Mouse (Mus musculus) layer of hippocampus, adult 18-20 months (tissue): ENCODE measurements around the gene Tescl. TPM values are rescaled to one million over a fixed set of nuclear protein-coding genes. Genes with fewer than 3 reads are reported as not detected.

Experiments
- DNase-seq, 2 experiments: peaks; one replicate each; pipeline ENCODE4 v3.0.0; 2022; ENCODE audit warnings: low spot score in 2 of 2
- microRNA-seq, 2 experiments: library from miRNA; unstranded; fragments of <30 nt; microRNA quantifications; one replicate each; pipeline ENCODE4 v1.2.0; 2021
- total RNA-seq, 2 experiments: library from RNA; stranded (reverse); gene quantifications; 2 replicates each; pipeline ENCODE4 v1.2.3; 2021

Gene Tescl
- total RNA-seq, 2 experiments from 2014 or later: not detected

- DNase-seq: peak in 1 of 2 experiments; percentile 48
Measured at GRCm38 (mm10) chr7:24300771-24301282, 32.9 kb downstream of the Tescl start, which contains the start of gene Zfp61. TSS of gene Zfp61 (minus strand) at chr7:24301232.

GRCm38 (mm10) chr7:24299823-24300481 lies 33.8 kb downstream of the Tescl start:
- peak in 1 of 2 experiments; percentile 25 for DNase-seq

- DNase-seq: peak; percentile 85 to 92
Measured at GRCm38 (mm10) chr7:24298973-24299708, 34.6 kb downstream of the Tescl start.

- DNase-seq: no peak
Measured at GRCm38 (mm10) chr7:24298635-24298972, 35.1 kb downstream of the Tescl start.

- no peak for DNase-seq
Measured at GRCm38 (mm10) chr7:24297361-24298095, 36.2 kb downstream of the Tescl start.

GRCm38 (mm10) chr7:24296386-24296785 lies 37.4 kb downstream of the Tescl start:
- no peak for DNase-seq

- no peak for DNase-seq
Measured at GRCm38 (mm10) chr7:24295376-24295775, 38.4 kb downstream of the Tescl start.

GRCm38 (mm10) chr7:24294763-24295162 lies 39.0 kb downstream of the Tescl start:
- no peak for DNase-seq

GRCm38 (mm10) chr7:24293061-24293851 lies 40.5 kb downstream of the Tescl start:
- peak in 1 of 2 experiments; percentile 62 for DNase-seq

- no peak for DNase-seq
Measured at GRCm38 (mm10) chr7:24291387-24292090, 42.2 kb downstream of the Tescl start.

GRCm38 (mm10) chr7:24290106-24290693 lies 43.5 kb downstream of the Tescl start:
- DNase-seq: no peak

GRCm38 (mm10) chr7:24288512-24288911 lies 45.2 kb downstream of the Tescl start:
- DNase-seq: peak in 1 of 2 experiments; percentile 73

- no peak for DNase-seq
Measured at GRCm38 (mm10) chr7:24287670-24288069, 46.1 kb downstream of the Tescl start.

- DNase-seq: no peak
Measured at GRCm38 (mm10) chr7:24286916-24287315, 46.8 kb downstream of the Tescl start.

- no peak for DNase-seq
Measured at GRCm38 (mm10) chr7:24286090-24286489, 47.6 kb downstream of the Tescl start.

Small RNA genes lying within 50 kb of the gene (microRNA-seq; reads per million reads assigned to microRNA genes)
- 0 reads per million in 2 experiments for gene Gm27592

Other genes with a start within 250 kb of the Tescl start
- 10 to 100 TPM; 10.6 to 11.2 TPM for gene Zfp112, start 221.6 kb downstream of the Tescl start, total RNA-seq
- 10 to 100 TPM; 19.4 to 22.5 TPM for gene Zfp235, start 199.8 kb downstream of the Tescl start, total RNA-seq
- 1 to 10 TPM; 2.9 to 4.1 TPM for gene Zfp114, start 158.9 kb downstream of the Tescl start, total RNA-seq
- 10 to 100 TPM; 13.1 to 13.2 TPM for gene Zfp111, start 122.5 kb downstream of the Tescl start, total RNA-seq
- gene Zfp109, start 96.4 kb downstream of the Tescl start, total RNA-seq: 1 to 10 TPM; 9.2 to 10.0 TPM
- gene Zfp108, start 79.1 kb downstream of the Tescl start, total RNA-seq: 1 to 10 TPM; 8.0 TPM
- 10 to 100 TPM; 13.4 to 14.4 TPM for gene Zfp93, start 63.5 kb downstream of the Tescl start, total RNA-seq
- 10 to 100 TPM; 19.8 to 24.9 TPM for gene Zfp61, start 32.7 kb downstream of the Tescl start, total RNA-seq
- gene Zfp94, start 17.3 kb downstream of the Tescl start, total RNA-seq: 10 to 100 TPM; 12.1 to 12.7 TPM
- not detected for gene Lypd5, start 15.3 kb upstream of the Tescl start, total RNA-seq
- under 1 TPM; 0.36 to 0.72 TPM for gene Kcnn4, start 36.3 kb upstream of the Tescl start, total RNA-seq
- gene Smg9, start 65.7 kb upstream of the Tescl start, total RNA-seq: 10 to 100 TPM; 33.2 to 34.8 TPM
- gene Irgc1, start 118.4 kb upstream of the Tescl start, total RNA-seq: not detected
- gene Plaur, start 128.5 kb upstream of the Tescl start, total RNA-seq: under 1 TPM; 0.54 to 0.91 TPM
- gene Cadm4, start 148.1 kb upstream of the Tescl start, total RNA-seq: 100 to 1,000 TPM; 136 to 141 TPM
- gene Zfp428, start 173.1 kb upstream of the Tescl start, total RNA-seq: 10 to 100 TPM; 40.0 to 45.4 TPM
- not detected for gene AC161166.1, start 178.5 kb upstream of the Tescl start, total RNA-seq
- 10 to 100 TPM; 62.1 to 63.3 TPM for gene Irgq, start 196.8 kb upstream of the Tescl start, total RNA-seq
- gene Pinlyp, start 212.2 kb upstream of the Tescl start, total RNA-seq: not detected
- 10 to 100 TPM; 36.8 to 43.4 TPM for gene Xrcc1, start 212.4 kb upstream of the Tescl start, total RNA-seq